Mouse (Mus musculus) neural tube, embryonic 11.5 days (tissue): ENCODE data around the gene Zbtb16. TPM values are rescaled to one million over a fixed set of nuclear protein-coding genes. Genes with fewer than 3 reads are reported as not detected.

Experiments used
- ATAC-seq: fragments of 200-750 bp; cut with Nextera tagmentation; 2 replicates; pipeline ENCODE4 v1.8.0; 2017; ENCODE audit warnings: moderate number of reproducible peaks, mild to moderate bottlenecking, moderate TSS enrichment, moderate library complexity; ENCODE audit not compliant: insufficient read depth, low FRiP score, low TSS enrichment
- DNase-seq: peaks from one replicate; pipeline ENCODE4 v3.0.0-alpha.2; 2015; ENCODE audit warnings: low spot score
- H3K27ac ChIP-seq: fragments of 300-500 bp; sonication (generic); 2 replicates; pipeline ENCODE4 v1.5.1; 2014; ENCODE audit warnings: low read depth, mild to moderate bottlenecking, low read length
- H3K27me3 ChIP-seq: fragments of 300-500 bp; sonication (generic); 2 replicates; pipeline ENCODE4 v1.6.1; 2014; ENCODE audit warnings: mild to moderate bottlenecking, low read length, mixed read lengths; ENCODE audit not compliant: control insufficient read depth, insufficient read depth
- H3K36me3 ChIP-seq: fragments of 300-500 bp; sonication (generic); 2 replicates; pipeline ENCODE4 v1.6.1; 2014; ENCODE audit warnings: mild to moderate bottlenecking, low read length, moderate library complexity, mixed read lengths; ENCODE audit not compliant: control insufficient read depth, insufficient read depth
- H3K4me1 ChIP-seq: fragments of 300-500 bp; sonication (generic); 2 replicates; pipeline ENCODE4 v1.6.1; 2014; ENCODE audit warnings: low read length, mixed read lengths; ENCODE audit not compliant: control insufficient read depth, insufficient read depth
- H3K4me2 ChIP-seq: fragments of 300-500 bp; sonication (generic); 2 replicates; pipeline ENCODE4 v1.6.1; 2014; ENCODE audit warnings: low read depth, mild to moderate bottlenecking, moderate library complexity
- H3K4me3 ChIP-seq: fragments of 300-500 bp; sonication (generic); 2 replicates; pipeline ENCODE4 v1.5.1; 2014; ENCODE audit warnings: low read depth, low read length
- H3K9ac ChIP-seq: fragments of 300-500 bp; sonication (generic); 2 replicates; pipeline ENCODE4 v1.6.1; 2014; ENCODE audit warnings: mild to moderate bottlenecking, low read length
- H3K9me3 ChIP-seq: fragments of 300-500 bp; sonication (generic); 2 replicates; pipeline ENCODE4 v1.6.1; 2016; ENCODE audit warnings: low read length; ENCODE audit not compliant: control insufficient read depth
- WGBS: fragments of 180-500 bp; shearing (Covaris S2); extraction: QIAGEN DNeasy Blood & Tissue Kit; methylation state at CpG from one replicate; pipeline ENCODE4 v1.1.7; 2014; 5-methylcytosine and 5-hydroxymethylcytosine counted together
- polyA plus RNA-seq: library from polyadenylated mRNA; unstranded; fragments of >200 nt; fragmentation: Nextera tagmentation; extraction: Ambion mirVana; gene quantifications from 2 replicates; pipeline ENCODE4 v1.2.1, GENCODE M21; 2014

Gene Zbtb16
- polyA plus RNA-seq, 1 experiment from 2014 or later = 8.0 TPM

DNA sequence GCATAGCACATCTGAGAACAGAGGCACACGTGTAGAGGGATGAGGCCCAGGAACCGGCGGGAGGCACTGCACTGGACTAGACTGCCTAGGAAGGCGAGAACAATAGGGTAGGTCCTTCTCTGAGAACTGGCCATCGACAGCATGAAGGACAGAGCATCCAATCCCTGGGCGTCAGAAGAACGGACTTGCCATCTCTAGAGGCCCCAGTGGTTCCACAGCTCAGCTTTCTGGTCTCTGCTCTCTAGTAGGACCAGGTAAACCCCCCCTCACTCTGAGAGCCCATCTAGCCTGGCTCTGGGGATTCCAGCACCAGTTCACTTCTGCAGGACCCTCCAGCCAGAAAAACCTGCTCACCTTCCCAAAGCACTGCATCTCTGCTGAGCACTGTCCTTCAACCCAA, 148.1 kb downstream of the Zbtb16 start:
- Histone ChIP-seq H3K9ac (no peak overlapping the region), H3K4me1 (peaks cover 2% of the 10 kb centered on the region; the same call in 1 of the 2 replicates), H3K27me3 (no peaks in the 10 kb centered on the region), H3K9me3 (no peaks in the 10 kb centered on the region), H3K27ac (no peak overlapping the region), H3K36me3 (no peaks in the 10 kb centered on the region), H3K4me3 (no peak overlapping the region), H3K4me2 (no peak overlapping the region)
- DNase-seq (no peak), ATAC-seq (no peak)
- 88% methylated on average over 7 of the region's 7 CpGs for WGBS

DNA sequence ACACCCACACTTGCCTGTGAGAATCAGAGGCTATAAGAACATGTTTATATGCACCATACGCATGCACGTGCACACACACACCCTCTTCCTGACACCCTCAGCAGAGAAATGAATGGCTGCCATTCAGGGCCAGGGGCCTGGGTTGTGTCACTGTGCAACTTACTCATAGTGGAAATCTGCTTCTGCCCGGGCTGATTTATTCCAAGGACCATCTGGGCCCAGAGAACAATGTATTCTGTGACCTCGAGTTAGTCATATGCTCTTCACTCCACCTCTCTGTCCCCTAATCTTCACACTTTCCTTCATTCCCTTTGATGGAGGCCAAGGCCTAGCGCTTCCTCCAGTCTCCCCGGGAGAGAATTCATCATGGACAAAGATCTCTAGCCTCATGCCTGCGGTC, 150.3 kb downstream of the Zbtb16 start:
- DNase-seq (no peak), ATAC-seq (no peak)
- H3K9ac ChIP-seq = no peak overlapping the region
- H3K27me3 ChIP-seq = no peaks in the 10 kb centered on the region
- no peak overlapping the region for H3K4me3 ChIP-seq
- H3K9me3 ChIP-seq = no peaks in the 10 kb centered on the region
- no peaks in the 10 kb centered on the region; the same call in 1 of the 2 replicates for H3K4me1 ChIP-seq
- no peak overlapping the region for H3K27ac ChIP-seq
- no peaks in the 10 kb centered on the region for H3K36me3 ChIP-seq
- WGBS = 32% methylated on average over 7 of the region's 7 CpGs
- no peak overlapping the region for H3K4me2 ChIP-seq

DNA sequence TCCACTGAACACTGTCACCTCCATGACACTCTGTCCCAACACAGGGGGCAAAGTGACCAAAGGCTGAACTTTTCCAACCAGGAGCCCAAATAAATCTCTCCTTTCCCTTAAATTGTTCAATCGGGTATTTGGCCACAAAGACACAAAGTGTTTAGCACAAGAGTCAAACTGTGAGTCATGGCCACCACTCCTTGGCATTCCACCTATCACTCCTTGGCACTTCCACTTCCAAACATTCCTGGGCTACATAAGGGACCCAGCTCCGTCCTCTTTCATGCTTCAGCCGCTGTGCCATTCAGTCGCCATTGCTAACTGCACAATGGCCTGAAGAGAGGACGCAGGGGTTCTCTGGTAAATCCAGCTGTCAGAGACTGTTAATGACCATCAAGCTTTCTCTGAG, 151.9 kb downstream of the Zbtb16 start:
- H3K27me3 ChIP-seq = no peaks in the 10 kb centered on the region
- no peak overlapping the region for H3K9ac ChIP-seq
- no peak overlapping the region for H3K4me2 ChIP-seq
- ATAC-seq (no peak), DNase-seq (no peak)
- no peak overlapping the region for H3K4me3 ChIP-seq
- H3K4me1 ChIP-seq = peaks cover 4% of the 10 kb centered on the region
- no peaks in the 10 kb centered on the region for H3K36me3 ChIP-seq
- no peak overlapping the region for H3K27ac ChIP-seq
- WGBS = 64% methylated on average over 5 of the region's 5 CpGs
- H3K9me3 ChIP-seq = no peaks in the 10 kb centered on the region

DNA sequence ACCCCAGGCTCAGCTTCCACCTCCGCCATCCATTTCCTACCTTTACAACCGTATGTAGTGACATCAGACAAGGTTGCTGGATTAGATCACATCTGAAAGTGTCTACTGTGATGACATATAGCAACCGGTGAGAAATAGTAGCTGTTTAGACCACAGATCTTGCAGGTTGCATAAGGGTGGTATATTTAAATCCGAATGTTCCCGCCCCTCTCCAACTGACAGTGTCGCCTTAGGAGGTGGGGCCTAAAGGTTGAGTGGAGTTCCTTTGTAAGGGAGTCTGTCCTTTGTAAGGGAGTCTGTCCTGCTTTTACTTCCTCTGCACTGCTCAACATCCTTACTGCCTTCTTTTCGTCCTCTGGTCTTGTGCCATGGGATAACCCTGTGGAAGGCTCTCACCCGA, 154.8 kb downstream of the Zbtb16 start:
- Histone ChIP-seq H3K4me3 (no peak overlapping the region), H3K27me3 (no peaks in the 10 kb centered on the region), H3K4me2 (no peak overlapping the region), H3K36me3 (no peaks in the 10 kb centered on the region), H3K9me3 (no peaks in the 10 kb centered on the region), H3K4me1 (peaks cover 25% of the 10 kb centered on the region), H3K9ac (no peak overlapping the region), H3K27ac (no peak overlapping the region)
- ATAC-seq (no peak), DNase-seq (no peak)
- WGBS = 95% methylated on average over 8 of the region's 8 CpGs

DNA sequence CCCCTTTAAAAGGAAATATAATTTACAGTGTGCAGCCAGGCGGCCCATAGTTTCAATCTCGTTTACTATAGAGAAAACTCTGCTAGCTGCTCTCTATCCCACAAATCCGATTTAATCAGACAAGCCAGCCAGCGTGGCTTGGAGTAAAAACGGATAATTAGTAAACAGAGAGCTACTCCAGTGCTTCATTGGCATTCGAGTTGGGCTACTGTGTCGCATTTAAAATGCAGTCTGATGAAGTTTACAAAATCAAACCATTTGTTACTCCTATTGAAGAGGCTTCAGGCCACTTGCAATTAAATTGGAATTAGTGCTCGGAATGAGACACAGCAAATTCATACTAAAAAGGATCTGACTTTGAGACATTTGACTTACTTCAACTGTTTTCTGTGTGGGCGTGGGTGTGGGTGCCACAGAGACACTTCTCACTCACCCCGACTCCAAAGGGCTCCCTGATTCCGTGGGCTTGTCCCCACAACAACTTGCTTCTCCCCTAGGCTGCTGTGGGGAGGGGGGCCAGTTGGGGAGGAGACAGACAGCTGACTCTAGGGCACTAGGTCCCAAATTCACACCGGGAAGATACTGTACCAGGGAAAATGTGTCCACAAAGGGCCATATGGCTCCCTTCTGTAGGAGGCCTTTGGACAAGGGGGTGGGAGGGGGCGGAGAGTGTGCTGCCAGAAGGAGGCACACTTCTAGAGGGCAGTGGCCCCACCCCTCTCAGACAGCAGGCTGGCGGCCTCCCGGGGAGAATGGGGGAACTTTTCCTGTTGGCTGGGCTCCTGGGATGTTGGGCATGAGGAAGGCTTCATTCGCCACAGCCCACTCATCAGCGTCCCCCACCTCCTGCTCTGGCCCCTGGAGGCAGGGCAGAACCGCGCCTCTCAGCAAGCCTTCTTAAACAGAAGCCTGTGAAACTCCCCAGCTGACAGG, 157.3 kb downstream of the Zbtb16 start:
- Histone ChIP-seq H3K4me3 (no peak overlapping the region), H3K4me1 (peaks cover 50% of the 10 kb centered on the region), H3K4me2 (peak overlapping the region; percentile 9; the same call in 1 of the 2 replicates), H3K9me3 (no peaks in the 10 kb centered on the region), H3K36me3 (no peaks in the 10 kb centered on the region), H3K27ac (peak overlapping the region; percentile 72), H3K9ac (no peak overlapping the region), H3K27me3 (no peaks in the 10 kb centered on the region)
- DNase-seq = peak; percentile 73
- peak; percentile 77 for ATAC-seq
- 18% methylated on average over 19 of the region's 19 CpGs for WGBS

DNA sequence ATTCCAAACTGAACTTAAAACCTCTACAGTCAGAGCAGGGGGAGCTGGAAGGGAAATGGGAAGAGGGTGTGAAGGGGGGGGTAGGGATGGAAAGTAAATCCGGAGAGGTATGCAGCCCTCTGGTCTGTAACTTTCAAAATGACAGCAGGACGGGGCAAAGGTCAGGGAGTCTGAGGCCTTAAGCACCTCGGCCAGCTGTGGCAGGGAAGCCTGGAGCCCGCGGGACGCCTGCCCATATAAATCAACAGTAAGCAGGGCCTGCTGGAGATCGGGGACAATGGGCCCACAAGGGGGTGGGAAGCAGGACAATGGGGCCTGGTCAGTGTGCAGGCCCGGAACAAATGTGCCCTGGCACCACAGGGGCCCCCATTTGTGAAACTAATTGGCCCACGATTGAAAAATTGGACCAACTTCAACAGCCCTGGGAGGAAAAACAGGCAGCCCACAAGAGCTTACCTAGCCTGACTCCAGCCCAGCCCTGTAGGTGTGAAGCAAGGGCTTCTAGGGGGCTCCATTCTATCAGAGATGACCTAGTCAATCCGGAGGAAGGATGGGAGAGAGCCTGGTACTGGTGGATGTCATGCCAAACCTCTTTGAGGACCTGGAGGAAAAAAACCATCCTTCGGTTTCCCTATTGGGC, 160.8 kb downstream of the Zbtb16 start:
- no peaks in the 10 kb centered on the region for H3K9me3 ChIP-seq
- H3K27ac ChIP-seq = peak overlapping the region; percentile 49; the same call in 1 of the 2 replicates
- H3K36me3 ChIP-seq = no peaks in the 10 kb centered on the region
- ATAC-seq = peak; percentile 52; the same call in 1 of the 2 replicates
- H3K4me1 ChIP-seq = peaks cover 53% of the 10 kb centered on the region
- 9% methylated on average over 11 of the region's 11 CpGs for WGBS
- no peak overlapping the region for H3K4me3 ChIP-seq
- peak; percentile 69 for DNase-seq
- peak overlapping the region; percentile 5; the same call in 1 of the 2 replicates for H3K4me2 ChIP-seq
- H3K9ac ChIP-seq = no peak overlapping the region
- no peaks in the 10 kb centered on the region for H3K27me3 ChIP-seq

DNA sequence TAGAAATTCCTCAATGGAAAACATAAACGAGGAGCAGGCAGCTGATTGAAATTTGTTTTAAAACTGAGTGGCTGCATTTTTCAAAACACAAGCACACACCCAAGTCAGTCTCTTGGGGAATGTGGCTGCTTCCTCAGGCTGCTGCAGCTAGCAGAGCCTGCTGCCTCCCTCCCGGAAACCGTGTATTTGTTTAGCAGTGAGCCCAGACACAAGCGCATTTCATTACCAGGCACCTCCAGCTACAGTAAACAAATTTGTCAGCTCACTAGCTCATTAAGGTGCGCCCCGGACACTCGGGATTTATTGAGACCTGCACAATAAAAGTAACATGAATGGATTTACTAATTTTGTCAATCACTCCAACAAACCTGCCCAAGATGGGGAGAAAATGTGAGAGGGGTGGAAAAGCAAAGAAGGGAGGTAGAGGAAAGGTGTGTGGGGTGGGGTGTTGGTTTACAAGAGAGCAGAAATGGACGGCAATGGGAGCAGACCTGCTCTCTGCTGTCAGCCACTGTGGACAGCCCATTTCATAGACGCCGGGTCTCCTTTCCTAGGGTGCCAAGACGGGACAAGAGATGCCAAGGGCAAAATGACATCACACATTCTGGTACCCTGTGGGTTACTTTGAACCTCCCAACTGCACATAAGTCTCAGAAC, 161.5 kb downstream of the Zbtb16 start:
- H3K4me3 ChIP-seq = no peak overlapping the region

DNA sequence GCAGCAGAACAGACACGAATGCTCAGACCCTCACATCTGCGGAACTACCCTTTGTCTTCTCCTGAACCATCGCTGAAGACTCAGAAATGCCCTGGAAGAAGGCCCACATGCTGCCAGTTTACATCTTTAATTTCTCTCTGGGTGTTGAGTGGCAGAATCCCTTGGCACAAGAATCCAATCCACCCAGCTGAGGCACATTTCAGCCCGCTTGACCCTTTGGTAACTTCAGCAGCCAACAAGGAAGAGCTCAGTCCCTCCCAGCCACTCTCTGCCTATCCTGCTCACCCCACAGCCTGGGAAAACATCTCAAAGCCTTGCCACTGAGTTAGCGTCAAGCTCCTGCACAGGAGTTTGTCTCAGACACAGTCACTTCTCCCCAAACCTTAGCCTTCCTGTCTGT, 162.2 kb downstream of the Zbtb16 start:
- H3K27ac ChIP-seq = no peak overlapping the region; the same call in 1 of the 2 replicates
- no peaks in the 10 kb centered on the region for H3K27me3 ChIP-seq
- H3K4me1 ChIP-seq = peaks cover 45% of the 10 kb centered on the region
- WGBS = 34% methylated on average over 5 of the region's 5 CpGs
- ATAC-seq (no peak), DNase-seq (no peak)
- no peaks in the 10 kb centered on the region for H3K36me3 ChIP-seq
- no peak overlapping the region for H3K9ac ChIP-seq
- no peaks in the 10 kb centered on the region for H3K9me3 ChIP-seq
- H3K4me3 ChIP-seq = no peak overlapping the region
- no peak overlapping the region for H3K4me2 ChIP-seq

More for the DNA sequence above, 161.5 kb downstream of the Zbtb16 start:
- ATAC-seq (no peak), DNase-seq (no peak)
- H3K36me3 ChIP-seq = no peaks in the 10 kb centered on the region
- H3K27me3 ChIP-seq = no peaks in the 10 kb centered on the region
- no peak overlapping the region for H3K27ac ChIP-seq
- no peak overlapping the region for H3K9ac ChIP-seq
- no peaks in the 10 kb centered on the region for H3K9me3 ChIP-seq
- peaks cover 52% of the 10 kb centered on the region for H3K4me1 ChIP-seq
- 11% methylated on average over 11 of the region's 11 CpGs for WGBS
- H3K4me2 ChIP-seq = no peak overlapping the region
